Mouse (Mus musculus): ENCODE results near the gene Vldlr. TPM values are rescaled to one million over a fixed set of nuclear protein-coding genes. Genes with fewer than 3 reads are reported as not detected.

Gene Vldlr
- polyA plus RNA-seq, 1 experiment from 2014 or later, result 56.6 TPM

DNA sequence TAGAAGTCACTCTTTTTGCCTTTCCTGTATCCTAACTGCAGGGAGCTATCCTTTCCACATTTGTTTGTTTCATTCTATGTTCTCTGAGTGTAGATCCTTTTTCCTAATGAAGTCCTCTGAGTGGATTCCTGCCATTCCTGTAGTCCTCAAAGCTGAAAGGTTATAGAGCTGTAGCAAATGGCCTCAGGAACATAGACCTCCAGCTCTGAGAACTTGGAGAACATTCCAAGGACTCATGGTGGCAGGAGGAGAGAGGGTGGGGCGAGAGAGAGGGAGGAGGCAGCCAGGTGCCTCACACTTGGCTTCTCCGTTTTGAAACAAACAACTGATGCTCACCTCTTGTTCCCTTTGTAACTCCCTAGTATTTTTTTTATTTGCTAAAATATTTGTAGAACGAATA, 10.3 kb downstream of the Vldlr start:
- H3K4me3 ChIP-seq (ENCODE audit: low read depth, low read length), result no peak overlapping the region
- no peak overlapping the region for H3K27ac ChIP-seq (ENCODE audit: low read length)
- TF ChIP-seq CTCF (IDR thresholded peaks at IDR 0.05) (no peak), EP300 (IDR thresholded peaks at IDR 0.05) (peak; percentile 81)
- 0 out of 2 replicates have a peak, but pooled peaks cover 4% of the 10 kb centered on the region for H3K4me1 ChIP-seq (ENCODE audit: insufficient read depth, low read depth, low read length)
- no peaks in the 10 kb centered on the region for H3K36me3 ChIP-seq (ENCODE audit: insufficient read depth, low read length)
- H3K9ac ChIP-seq (replicated peaks; ENCODE audit: low read depth), result no peak overlapping the region
- ATAC-seq (peak; percentile 85), DNase-seq (ENCODE audit: low spot score) (peak; percentile 69)
- H3K9me3 ChIP-seq (ENCODE audit: low read length), result no peaks in the 10 kb centered on the region
- H3K4me2 ChIP-seq (replicated peaks; ENCODE audit: low read depth, low read length), result no peak overlapping the region
- 59% methylated on average over 3 of the region's 3 CpGs for WGBS
- H3K27me3 ChIP-seq (replicated peaks; ENCODE audit: insufficient read depth, low read length), result no peaks in the 10 kb centered on the region

GRCm38 (mm10) chr19:27227131-27227530, 10.8 kb downstream of the Vldlr start:
- no peaks in the 10 kb centered on the region for H3K27me3 ChIP-seq (replicated peaks; ENCODE audit: insufficient read depth, low read length)
- DNase-seq (ENCODE audit: low spot score) (no peak), ATAC-seq (no peak)
- no peak overlapping the region for H3K4me3 ChIP-seq (ENCODE audit: low read depth, low read length)
- TF ChIP-seq CTCF (IDR thresholded peaks at IDR 0.05) (no peak), EP300 (IDR thresholded peaks at IDR 0.05) (no peak)
- no peak overlapping the region for H3K27ac ChIP-seq (ENCODE audit: low read length)
- no peaks in the 10 kb centered on the region for H3K9me3 ChIP-seq (ENCODE audit: low read length)
- H3K4me1 ChIP-seq (ENCODE audit: insufficient read depth, low read depth, low read length), result 0 out of 2 replicates have a peak, but pooled peaks cover 4% of the 10 kb centered on the region
- no peak overlapping the region for H3K9ac ChIP-seq (replicated peaks; ENCODE audit: low read depth)
- 54% methylated on average over 4 of the region's 4 CpGs for WGBS
- no peaks in the 10 kb centered on the region for H3K36me3 ChIP-seq (ENCODE audit: insufficient read depth, low read length)
- H3K4me2 ChIP-seq (replicated peaks; ENCODE audit: low read depth, low read length), result no peak overlapping the region

GRCm38 (mm10) chr19:27228254-27228653, 12.0 kb downstream of the Vldlr start:
- Histone ChIP-seq H3K4me3 (ENCODE audit: low read depth, low read length) (no peak overlapping the region), H3K4me2 (replicated peaks; ENCODE audit: low read depth, low read length) (no peak overlapping the region), H3K9ac (replicated peaks; ENCODE audit: low read depth) (no peak overlapping the region), H3K27ac (ENCODE audit: low read length) (no peak overlapping the region), H3K27me3 (replicated peaks; ENCODE audit: insufficient read depth, low read length) (no peaks in the 10 kb centered on the region), H3K9me3 (ENCODE audit: low read length) (no peaks in the 10 kb centered on the region), H3K4me1 (ENCODE audit: insufficient read depth, low read depth, low read length) (peaks cover 5% of the 10 kb centered on the region; the same call in 1 of the 2 replicates), H3K36me3 (ENCODE audit: insufficient read depth, low read length) (no peaks in the 10 kb centered on the region)
- TF ChIP-seq CTCF (IDR thresholded peaks at IDR 0.05) (no peak), EP300 (IDR thresholded peaks at IDR 0.05) (peak; percentile 81)
- ATAC-seq, result peak; percentile 85
- WGBS, result 59% methylated on average over 1 of the region's 1 CpGs
- DNase-seq (ENCODE audit: low spot score), result peak; percentile 85

GRCm38 (mm10) chr19:27233386-27233785, 17.1 kb downstream of the Vldlr start:
- Histone ChIP-seq H3K9ac (replicated peaks; ENCODE audit: low read depth) (no peak overlapping the region), H3K36me3 (ENCODE audit: insufficient read depth, low read length) (no peaks in the 10 kb centered on the region), H3K4me3 (ENCODE audit: low read depth, low read length) (no peak overlapping the region), H3K27ac (ENCODE audit: low read length) (no peak overlapping the region), H3K4me2 (replicated peaks; ENCODE audit: low read depth, low read length) (no peak overlapping the region), H3K4me1 (ENCODE audit: insufficient read depth, low read depth, low read length) (peaks cover 6% of the 10 kb centered on the region; the same call in 1 of the 2 replicates), H3K27me3 (replicated peaks; ENCODE audit: insufficient read depth, low read length) (no peaks in the 10 kb centered on the region), H3K9me3 (ENCODE audit: low read length) (no peaks in the 10 kb centered on the region)
- TF ChIP-seq CTCF (IDR thresholded peaks at IDR 0.05) (no peak), EP300 (IDR thresholded peaks at IDR 0.05) (no peak)
- peak; percentile 57 for DNase-seq (ENCODE audit: low spot score)
- 70% methylated on average over 2 of the region's 2 CpGs for WGBS
- peak; percentile 37; the same call in 1 of the 2 replicates for ATAC-seq

GRCm38 (mm10) chr19:27239913-27240312, 23.6 kb downstream of the Vldlr start:
- no peak overlapping the region for H3K4me3 ChIP-seq (ENCODE audit: low read depth, low read length)
- no peaks in the 10 kb centered on the region for H3K27me3 ChIP-seq (replicated peaks; ENCODE audit: insufficient read depth, low read length)
- H3K9me3 ChIP-seq (ENCODE audit: low read length), result no peaks in the 10 kb centered on the region
- no peak for ATAC-seq
- 84% methylated on average over 4 of the region's 4 CpGs for WGBS
- no peak overlapping the region for H3K27ac ChIP-seq (ENCODE audit: low read length)
- no peak for DNase-seq (ENCODE audit: low spot score)
- no peak overlapping the region for H3K4me2 ChIP-seq (replicated peaks; ENCODE audit: low read depth, low read length)
- peaks cover 10% of the 10 kb centered on the region; the same call in 1 of the 2 replicates for H3K36me3 ChIP-seq (ENCODE audit: insufficient read depth, low read length)
- TF ChIP-seq EP300 (IDR thresholded peaks at IDR 0.05), result no peak
- TF ChIP-seq CTCF (IDR thresholded peaks at IDR 0.05), result no peak
- H3K9ac ChIP-seq (replicated peaks; ENCODE audit: low read depth), result no peak overlapping the region
- H3K4me1 ChIP-seq (ENCODE audit: insufficient read depth, low read depth, low read length), result no peaks in the 10 kb centered on the region

- 64% methylated on average over 4 of the region's 4 CpGs for WGBS
- no peak for ATAC-seq
- Histone ChIP-seq H3K36me3 (ENCODE audit: insufficient read depth, low read length) (peaks cover 10% of the 10 kb centered on the region; the same call in 1 of the 2 replicates), H3K9me3 (ENCODE audit: low read length) (no peaks in the 10 kb centered on the region), H3K4me3 (ENCODE audit: low read depth, low read length) (no peak overlapping the region), H3K27me3 (replicated peaks; ENCODE audit: insufficient read depth, low read length) (no peaks in the 10 kb centered on the region), H3K9ac (replicated peaks; ENCODE audit: low read depth) (no peak overlapping the region), H3K4me2 (replicated peaks; ENCODE audit: low read depth, low read length) (no peak overlapping the region), H3K27ac (ENCODE audit: low read length) (no peak overlapping the region), H3K4me1 (ENCODE audit: insufficient read depth, low read depth, low read length) (no peaks in the 10 kb centered on the region)
- no peak for DNase-seq (ENCODE audit: low spot score)
- TF ChIP-seq CTCF (IDR thresholded peaks at IDR 0.05) (no peak), EP300 (IDR thresholded peaks at IDR 0.05) (no peak)
Measured at GRCm38 (mm10) chr19:27243527-27243926, 27.2 kb downstream of the Vldlr start.

DNA sequence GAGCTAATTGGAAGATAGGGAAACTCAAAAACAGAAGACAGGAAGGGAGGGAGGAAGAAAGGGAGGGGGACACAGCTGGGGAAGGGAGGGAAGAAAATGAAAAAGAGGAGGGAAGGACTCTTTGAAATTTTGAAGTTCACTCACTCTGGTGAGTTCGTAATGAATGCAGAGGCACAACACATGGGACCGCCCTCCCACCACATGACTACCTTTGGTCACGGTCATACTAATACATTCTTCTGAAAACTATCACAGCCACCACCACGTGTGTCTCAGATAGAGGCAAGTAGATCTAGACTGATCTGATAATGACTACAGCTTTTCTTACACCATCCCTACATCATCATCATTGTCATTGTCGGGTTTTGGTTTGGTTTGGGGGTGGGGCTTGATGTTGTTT, 38.5 kb downstream of the Vldlr start:
- ATAC-seq, result no peak
- WGBS, result 87% methylated on average over 5 of the region's 5 CpGs
- no peaks in the 10 kb centered on the region for H3K36me3 ChIP-seq (ENCODE audit: insufficient read depth, low read length)
- no peak overlapping the region for H3K9ac ChIP-seq (replicated peaks; ENCODE audit: low read depth)
- TF ChIP-seq CTCF (IDR thresholded peaks at IDR 0.05) (no peak), EP300 (IDR thresholded peaks at IDR 0.05) (no peak)
- H3K4me2 ChIP-seq (replicated peaks; ENCODE audit: low read depth, low read length), result no peak overlapping the region
- H3K9me3 ChIP-seq (ENCODE audit: low read length), result no peaks in the 10 kb centered on the region
- DNase-seq (ENCODE audit: low spot score), result no peak
- H3K4me1 ChIP-seq (ENCODE audit: insufficient read depth, low read depth, low read length), result no peaks in the 10 kb centered on the region
- H3K4me3 ChIP-seq (ENCODE audit: low read depth, low read length), result no peak overlapping the region
- no peaks in the 10 kb centered on the region for H3K27me3 ChIP-seq (replicated peaks; ENCODE audit: insufficient read depth, low read length)
- no peak overlapping the region for H3K27ac ChIP-seq (ENCODE audit: low read length)
